Comparison of ENCODE assay signal across 26 mouse cellular contexts in genomic region chrX:160735650-160736049, GRCm38 (mm10). TPM values are rescaled to one million over a fixed set of nuclear protein-coding genes. Genes with fewer than 3 reads are reported as not detected.
A peak's percentile ranks its signal among the peaks of the same experiment; 100 is the strongest.
DNase-seq lines count a peak whose midpoint lies in the region; ATAC-seq and TF ChIP-seq lines count a peak whose summit lies in the region.
"Had no signal": no experiment of that assay in that cellular context is flagged by ENCODE, and none has a peak within 500 bp of the region (broad histone marks: within the 10 kb centered on the region; RNA-seq: fewer than 3 reads in every experiment).

TSS of gene Ppef1 (minus strand) at chrX:160735765.

- ATAC-seq in neural tube, embryonic 13.5 days (ENCODE audit: low read depth) = no peak
- ATAC-seq in neural tube, embryonic 15.5 days (ENCODE audit: low FRiP score) = no peak
- ATAC-seq in erythroblast, adult 5-6 weeks (replicated peaks; ENCODE audit: low FRiP score, poor library complexity, severe bottlenecking) = no peak
- no peak for ATAC-seq in liver, embryonic 12.5 days
- ATAC-seq: activated CD4-positive, CD25-positive, alpha-beta regulatory T cell, adult 4 months; forebrain, embryonic 14.5 days; forebrain, embryonic 16.5 days had no signal

- DNase-seq in neural tube, embryonic 10.5 days (ENCODE audit: extremely low spot score, low spot score) = no peak
- no peak for DNase-seq in left cerebral cortex, adult 9 months (ENCODE audit: low spot score in 2 of 2)
- DNase-seq: adrenal gland, adult 8-10 months; adrenal gland, postnatal 14 days; adrenal gland, postnatal 36 days; B cell, adult 2 months; cerebellum, adult 11-12 months; cerebellum, adult 2 months; cerebellum, adult 9-10 months; cerebellum, postnatal 10 days; cerebellum, postnatal 25 days had no signal

- TF ChIP-seq CTCF in C2C12 (IDR thresholded peaks at IDR 0.05; ENCODE audit: control insufficient read depth, insufficient read depth, insufficient read length) = no peak

- H3K79me3 ChIP-seq in C2C12 (ENCODE audit: low read depth) = no peaks in the 10 kb centered on the region

- no peak within 1 kb of the TSS for H3K4me2 ChIP-seq in neural tube, embryonic 13.5 days
- H3K4me2 ChIP-seq in myocyte (ENCODE audit: low read depth) = no peak within 1 kb of the TSS
- no peak within 1 kb of the TSS for H3K4me2 ChIP-seq in neural tube, embryonic 15.5 days
- H3K4me2 ChIP-seq in liver, embryonic 12.5 days = no peak within 1 kb of the TSS
- H3K4me2 ChIP-seq: embryonic facial prominence, embryonic 12.5 days; forebrain, embryonic 12.5 days had no signal

- no peak within 1 kb of the TSS for H3K9ac ChIP-seq in neural tube, embryonic 13.5 days
- H3K9ac ChIP-seq in neural tube, embryonic 15.5 days (replicated peaks) = no peak within 1 kb of the TSS
- no peak within 1 kb of the TSS for H3K9ac ChIP-seq in liver, embryonic 12.5 days
- H3K9ac ChIP-seq: embryonic facial prominence, embryonic 12.5 days; forebrain, embryonic 12.5 days had no signal

- peaks cover 40% of the 10 kb centered on the region for H3K27me3 ChIP-seq in neural tube, embryonic 13.5 days
- no peaks in the 10 kb centered on the region for H3K27me3 ChIP-seq in C2C12 (ENCODE audit: control insufficient read depth, insufficient read depth, insufficient read length)
- H3K27me3 ChIP-seq in myocyte (ENCODE audit: control insufficient read depth, insufficient read depth, insufficient read length) = no peaks in the 10 kb centered on the region
- H3K27me3 ChIP-seq in neural tube, embryonic 15.5 days (replicated peaks) = peaks cover 15% of the 10 kb centered on the region; the same call in 1 of the 2 replicates
- no peaks in the 10 kb centered on the region for H3K27me3 ChIP-seq in liver, embryonic 12.5 days (replicated peaks)

- 71% methylated on average over 5 of the region's 5 CpGs for WGBS in neural tube, embryonic 13.5 days
- WGBS in neural tube, embryonic 15.5 days = 78% methylated on average over 5 of the region's 5 CpGs
- WGBS in liver, embryonic 12.5 days (ENCODE audit: insufficient replicate concordance) = 62% methylated on average over 5 of the region's 5 CpGs

- TF ChIP-seq POLR2A in myocyte (IDR thresholded peaks at IDR 0.05; ENCODE audit: insufficient read length, low read depth) = no peak

- H3K36me3 ChIP-seq in neural tube, embryonic 13.5 days = no peaks in the 10 kb centered on the region
- H3K36me3 ChIP-seq in C2C12 (ENCODE audit: control insufficient read depth, insufficient read depth) (no peaks in the 10 kb centered on the region), myocyte (ENCODE audit: control insufficient read depth, insufficient read depth) (no peaks in the 10 kb centered on the region)
- H3K36me3 ChIP-seq in neural tube, embryonic 15.5 days = no peaks in the 10 kb centered on the region
- no peaks in the 10 kb centered on the region for H3K36me3 ChIP-seq in liver, embryonic 12.5 days
- H3K36me3 ChIP-seq: embryonic facial prominence, embryonic 10.5 days; embryonic facial prominence, embryonic 12.5 days; forebrain, embryonic 10.5 days; forebrain, embryonic 12.5 days had no signal

- no peaks in the 10 kb centered on the region for H3K79me2 ChIP-seq in C2C12 (ENCODE audit: control insufficient read depth, insufficient read depth)
- no peaks in the 10 kb centered on the region for H3K79me2 ChIP-seq in myocyte (ENCODE audit: control insufficient read depth, insufficient read depth)

- H3K4me3 ChIP-seq in neural tube, embryonic 13.5 days = no peak within 1 kb of the TSS
- H3K4me3 ChIP-seq in C2C12 (ENCODE audit: insufficient read depth, poor library complexity, severe bottlenecking) (no peak within 1 kb of the TSS), myocyte (no peak within 1 kb of the TSS)
- no peak within 1 kb of the TSS for H3K4me3 ChIP-seq in neural tube, embryonic 15.5 days (replicated peaks)
- H3K4me3 ChIP-seq in liver, embryonic 12.5 days = no peak within 1 kb of the TSS
- H3K4me3 ChIP-seq: embryonic facial prominence, embryonic 10.5 days; embryonic facial prominence, embryonic 12.5 days; erythroblast, embryonic 14.5 days; forebrain, embryonic 10.5 days; forebrain, embryonic 12.5 days had no signal

- no peak within 1 kb of the TSS for H3K27ac ChIP-seq in neural tube, embryonic 13.5 days (replicated peaks)
- no peak within 1 kb of the TSS for H3K27ac ChIP-seq in neural tube, embryonic 15.5 days (replicated peaks)
- H3K27ac ChIP-seq in liver, embryonic 12.5 days = no peak within 1 kb of the TSS
- H3K27ac ChIP-seq: embryonic facial prominence, embryonic 10.5 days; embryonic facial prominence, embryonic 12.5 days; forebrain, embryonic 10.5 days; forebrain, embryonic 12.5 days had no signal

- no peaks in the 10 kb centered on the region for H3K4me1 ChIP-seq in neural tube, embryonic 13.5 days (replicated peaks)
- H3K4me1 ChIP-seq in neural tube, embryonic 15.5 days = no peaks in the 10 kb centered on the region
- no peaks in the 10 kb centered on the region for H3K4me1 ChIP-seq in liver, embryonic 12.5 days
- H3K4me1 ChIP-seq: embryonic facial prominence, embryonic 10.5 days; embryonic facial prominence, embryonic 12.5 days; forebrain, embryonic 10.5 days; forebrain, embryonic 12.5 days had no signal

- no peaks in the 10 kb centered on the region for H3K9me3 ChIP-seq in neural tube, embryonic 13.5 days
- no peaks in the 10 kb centered on the region for H3K9me3 ChIP-seq in neural tube, embryonic 15.5 days (replicated peaks)
- H3K9me3 ChIP-seq in liver, embryonic 12.5 days (replicated peaks) = no peaks in the 10 kb centered on the region
- H3K9me3 ChIP-seq: embryonic facial prominence, embryonic 10.5 days; embryonic facial prominence, embryonic 12.5 days; forebrain, embryonic 10.5 days; forebrain, embryonic 12.5 days had no signal

- H3ac ChIP-seq in C2C12 (ENCODE audit: control insufficient read depth, insufficient read length, low read depth) (no peak within 1 kb of the TSS), myocyte (ENCODE audit: control insufficient read depth, insufficient read length) (no peak within 1 kb of the TSS)

TF ChIP-seq in C2C12, 6 proteins besides CTCF, POLR2A, EP300 and RAD21:
- TF ChIP-seq MAX (IDR thresholded peaks at IDR 0.05) = no peak
- peak; percentile 33 for TF ChIP-seq USF1 (IDR thresholded peaks at IDR 0.05; ENCODE audit: low read depth)
TF ChIP-seq in C2C12: peak in this region for 1.

TF ChIP-seq in myocyte, 11 proteins besides CTCF, POLR2A, EP300 and RAD21:
- TF ChIP-seq MYOD1 (IDR thresholded peaks at IDR 0.05; ENCODE audit: control insufficient read depth in 1 of 3, insufficient read length in 2 of 3, low read depth in 2 of 3) (no peak), SRF (IDR thresholded peaks at IDR 0.05; ENCODE audit: control insufficient read depth, insufficient read length, low read depth) (no peak), USF1 (IDR thresholded peaks at IDR 0.05; ENCODE audit: low read depth) (peak; percentile 42), E2F4 (IDR thresholded peaks at IDR 0.05; ENCODE audit: insufficient read depth) (no peak), MYOG (IDR thresholded peaks at IDR 0.05; ENCODE audit: control insufficient read depth in 1 of 3, insufficient read depth in 1 of 3, insufficient read length in 2 of 3, low read depth in 2 of 3) (no peak), POLR2AphosphoS2 (IDR thresholded peaks at IDR 0.05; ENCODE audit: insufficient read length, low read depth) (no peak)

RNA-seq across cellular contexts. Expression of gene Ppef1, which starts in this region (rescaled TPM):
- polyA plus RNA-seq in neural tube, embryonic 13.5 days (2015; fragmentation: Nextera tagmentation; extraction: Ambion mirVana) = 21.0 and 28.5 TPM in 2 replicates
- polyA plus RNA-seq in C2C12 (2012; fragmentation: generic; extraction: Trizol) (0.19 TPM), myocyte (2012; fragmentation: generic; extraction: Trizol) (1.1 TPM)
- 12.4 and 13.8 TPM in 2 replicates for polyA plus RNA-seq in neural tube, embryonic 15.5 days (2015; fragmentation: Nextera tagmentation; extraction: Ambion mirVana)
- total RNA-seq in erythroblast, adult 5-6 weeks (2015; ENCODE audit: low replicate concordance) = not detected in 2 replicates
- not detected in 2 replicates for total RNA-seq in erythroblast, adult 5-6 weeks (2017; ENCODE audit: low replicate concordance)
- 0.06 TPM in 1 of 2 replicates, not detected in the other for polyA plus RNA-seq in liver, embryonic 12.5 days (2016; fragmentation: Nextera tagmentation; extraction: Ambion mirVana)
- total RNA-seq: adrenal gland, adult 18-20 months; adrenal gland, postnatal 14 days; adrenal gland, postnatal 36 days had no signal
- polyA plus RNA-seq: activated CD4-positive, CD25-positive, alpha-beta regulatory T cell, adult 4 months; embryonic facial prominence, embryonic 10.5 days; erythroblast, embryonic 14.5 days had no signal
